Mouse (Mus musculus): ENCODE measurements around the gene Anapc11.

The Anapc11 gene

GRCm38 (mm10) chr11:120626785-120627467, 28.7 kb downstream of the Anapc11 start:
- no peak for DNase-seq (ENCODE audit: low read depth, low spot score)

GRCm38 (mm10) chr11:120627468-120628300, 29.5 kb downstream of the Anapc11 start:
- DNase-seq (ENCODE audit: low read depth, low spot score), result peak; percentile 86

GRCm38 (mm10) chr11:120628601-120629340, 30.6 kb downstream of the Anapc11 start:
- DNase-seq (ENCODE audit: low read depth, low spot score), result no peak

GRCm38 (mm10) chr11:120629341-120629730, 31.1 kb downstream of the Anapc11 start:
- peak; percentile 77 for DNase-seq (ENCODE audit: low read depth, low spot score)

DNA sequence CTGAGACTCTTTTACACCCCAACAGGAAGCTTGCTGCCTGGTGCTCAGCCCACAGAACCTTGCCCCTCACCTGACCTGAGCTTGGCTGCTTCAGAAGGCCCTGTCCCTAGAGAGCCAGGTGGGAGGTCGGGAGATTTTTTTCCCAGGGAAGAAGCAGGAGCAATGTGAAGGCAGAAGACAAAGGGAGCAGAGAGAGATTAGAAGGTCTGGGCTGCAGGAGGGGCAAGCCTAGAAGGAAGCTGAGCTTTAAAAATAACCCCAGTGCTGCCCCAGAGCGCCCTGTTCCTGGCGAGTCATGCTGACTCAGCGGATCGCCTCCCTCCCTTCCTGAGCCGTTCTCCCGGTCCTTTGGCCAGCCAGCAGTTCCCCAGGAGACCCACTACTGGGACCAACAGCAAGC, 31.7 kb downstream of the Anapc11 start:
- no peak for DNase-seq (ENCODE audit: low read depth, low spot score)

GRCm38 (mm10) chr11:120630401-120630871, 32.2 kb downstream of the Anapc11 start:
- DNase-seq (ENCODE audit: low read depth, low spot score), result no peak

DNA sequence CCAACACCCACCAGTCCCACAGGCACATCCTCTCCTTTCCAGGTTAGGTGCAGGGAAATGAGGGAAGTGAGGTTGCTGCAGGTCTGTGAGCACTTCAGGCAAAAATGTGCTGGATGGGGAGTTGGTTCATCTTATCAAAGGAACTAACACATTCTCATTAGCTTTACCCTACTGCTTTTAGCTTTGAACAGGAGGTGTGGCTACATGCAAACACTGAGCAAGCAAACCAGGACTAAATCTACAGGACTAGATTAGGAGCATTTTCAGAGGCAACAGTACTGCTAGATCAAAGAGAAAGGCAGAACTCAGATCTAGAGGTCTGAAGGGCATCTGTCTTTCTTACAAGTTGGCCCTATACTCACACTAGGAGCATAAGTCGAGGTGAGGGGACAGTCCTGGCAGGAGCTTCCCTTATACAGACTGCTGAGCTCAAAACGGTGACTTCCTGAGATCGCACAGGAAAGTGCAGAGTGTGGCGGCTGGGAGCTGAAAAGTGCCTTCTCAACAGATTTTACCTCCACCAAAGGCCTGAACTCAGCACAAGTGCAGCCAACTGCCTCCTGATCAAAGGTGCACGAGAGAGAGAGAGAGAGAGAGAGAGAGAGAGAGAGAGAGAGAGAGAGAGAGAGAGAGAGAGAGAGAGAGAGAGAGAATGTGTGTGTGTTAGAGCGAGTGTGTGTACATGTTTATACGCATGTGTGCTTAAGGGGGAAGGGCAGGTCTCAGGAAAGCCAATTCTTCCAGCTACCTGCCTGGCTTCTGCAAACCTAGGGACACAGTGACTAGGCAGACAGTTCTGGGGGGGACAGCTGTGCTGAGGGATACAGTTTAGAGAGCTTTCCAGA, 32.9 kb downstream of the Anapc11 start:
- DNase-seq (ENCODE audit: low read depth, low spot score), result peak; percentile 70

GRCm38 (mm10) chr11:120631726-120632448, 33.7 kb downstream of the Anapc11 start:
- DNase-seq (ENCODE audit: low read depth, low spot score), result peak; percentile 46

DNA sequence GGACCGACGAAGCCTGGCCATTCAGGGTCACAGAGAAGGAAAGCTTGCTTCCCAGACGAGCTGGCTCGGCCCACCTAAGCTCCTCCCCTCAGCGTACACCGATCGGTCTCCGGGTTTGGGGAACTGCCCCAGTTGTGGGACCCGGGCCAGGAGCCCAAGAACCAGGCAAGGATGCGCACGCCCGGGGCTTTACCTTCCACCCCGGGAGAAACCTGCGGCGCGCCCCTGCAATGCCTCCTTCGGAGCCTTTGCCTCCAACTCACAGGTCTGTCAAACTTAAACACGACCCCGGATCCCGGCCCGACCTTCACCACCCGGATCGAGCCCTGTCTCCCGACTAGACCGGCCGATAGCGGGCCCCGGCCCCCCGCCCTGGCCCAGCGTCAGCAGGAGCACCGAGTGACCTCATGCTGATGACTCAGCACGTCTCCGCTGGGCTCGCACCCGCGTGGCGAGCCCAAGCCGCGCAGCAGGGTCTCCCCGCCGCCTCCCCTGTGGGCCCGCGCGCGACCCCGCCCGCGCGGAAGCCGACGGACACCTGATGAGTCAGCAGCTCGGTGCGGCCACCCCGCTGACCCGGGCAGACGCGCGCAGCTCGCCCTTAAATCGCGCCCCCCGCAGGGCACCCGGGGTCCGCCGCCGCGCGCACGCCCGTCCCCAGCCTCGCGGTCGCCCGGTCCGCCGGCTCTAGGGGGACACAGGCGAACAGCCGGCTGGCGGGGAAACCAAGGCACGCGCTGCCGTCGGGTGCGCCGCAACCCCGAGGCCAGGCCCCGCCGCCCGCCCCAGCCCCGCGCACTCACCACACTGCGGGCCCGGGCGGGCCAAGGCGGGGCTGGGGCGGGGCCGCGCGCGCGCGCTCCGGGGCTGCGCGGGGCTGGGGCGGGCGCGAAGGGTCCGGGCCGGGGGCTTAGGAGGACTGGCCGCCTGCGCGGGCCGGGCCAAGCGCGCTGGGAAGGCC, 34.6 kb downstream of the Anapc11 start:
- peak; percentile 71 for DNase-seq (ENCODE audit: low read depth, low spot score)

GRCm38 (mm10) chr11:120633520-120634343, 35.5 kb downstream of the Anapc11 start, which contains the start of gene Mafg:
Gene Mafg, minus strand, starts transcription at chr11:120633600.
- DNase-seq (ENCODE audit: low read depth, low spot score), result peak; percentile 95

DNA sequence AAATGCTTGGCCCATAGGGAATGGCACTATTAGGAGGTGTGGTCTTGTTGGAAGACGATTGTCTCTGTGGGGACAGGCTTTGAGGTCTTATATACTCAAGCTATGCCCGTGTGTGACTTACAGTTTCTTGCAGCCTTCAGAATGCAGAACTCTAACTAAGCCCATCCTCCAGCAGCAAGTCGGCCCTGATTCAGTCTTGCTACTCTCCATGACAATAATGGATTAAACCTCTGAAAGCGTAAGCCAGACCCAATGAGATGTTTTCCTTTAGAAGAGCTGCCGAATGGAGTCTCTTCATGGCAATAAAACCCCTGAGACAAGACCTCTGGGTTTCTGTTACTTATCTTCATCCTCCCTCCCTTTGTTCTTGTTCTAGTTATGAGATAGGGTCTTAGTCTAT, 36.6 kb downstream of the Anapc11 start:
- DNase-seq (ENCODE audit: low read depth, low spot score), result no peak

GRCm38 (mm10) chr11:120641255-120641654, 43.0 kb downstream of the Anapc11 start:
- DNase-seq (ENCODE audit: low read depth, low spot score), result no peak

DNA sequence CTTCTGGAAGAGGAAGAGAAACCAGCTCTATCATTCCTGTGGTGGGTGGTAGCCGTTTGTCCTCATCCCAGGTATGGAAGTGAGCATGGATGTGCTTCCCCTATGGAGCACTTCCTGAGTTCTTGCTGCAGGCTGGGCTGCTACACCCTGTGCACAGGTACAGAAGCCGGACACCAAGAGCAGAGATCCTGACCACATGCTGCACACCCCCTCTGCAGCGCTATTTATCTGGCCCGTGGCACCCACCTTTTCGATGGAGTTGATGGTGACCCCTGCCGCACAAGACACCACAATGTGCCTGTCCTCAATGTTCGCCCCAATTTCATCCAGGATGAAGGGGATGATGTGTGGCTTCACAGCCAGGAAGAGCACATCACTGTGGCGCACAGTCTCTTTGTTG, 43.6 kb downstream of the Anapc11 start:
- no peak for DNase-seq (ENCODE audit: low read depth, low spot score)

DNA sequence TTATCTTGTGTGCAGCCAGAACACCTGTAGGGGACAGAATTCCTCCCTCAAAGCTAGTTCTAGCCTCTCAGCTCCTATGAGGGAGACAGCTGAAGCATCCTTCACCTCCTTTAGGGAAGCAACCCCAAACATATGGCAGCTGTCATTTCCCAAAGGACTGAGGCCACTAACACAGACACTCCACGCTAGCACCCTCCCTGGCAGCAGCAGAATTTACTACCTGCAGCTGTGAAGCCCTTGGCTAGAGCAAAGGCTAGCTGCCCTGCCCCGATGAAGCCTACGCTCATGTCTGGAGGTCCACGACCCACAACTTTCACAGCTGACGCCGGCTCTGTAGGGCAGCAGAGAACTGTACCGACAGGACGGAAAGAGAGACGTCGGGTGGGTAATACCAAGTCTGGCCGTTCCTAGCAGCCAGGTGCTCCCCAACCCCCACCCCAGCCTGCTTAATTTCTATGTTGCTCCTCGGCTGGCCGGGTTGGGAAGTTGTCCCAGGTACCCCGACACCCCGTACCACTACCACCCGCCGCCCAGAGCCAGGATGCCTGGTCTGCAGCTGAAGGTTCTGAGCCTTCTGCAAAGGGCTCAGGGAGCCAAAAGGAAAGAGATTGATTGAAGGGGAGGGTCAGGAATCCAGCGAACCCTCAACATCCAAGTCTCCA, 44.8 kb downstream of the Anapc11 start:
- no peak for DNase-seq (ENCODE audit: low read depth, low spot score)

DNA sequence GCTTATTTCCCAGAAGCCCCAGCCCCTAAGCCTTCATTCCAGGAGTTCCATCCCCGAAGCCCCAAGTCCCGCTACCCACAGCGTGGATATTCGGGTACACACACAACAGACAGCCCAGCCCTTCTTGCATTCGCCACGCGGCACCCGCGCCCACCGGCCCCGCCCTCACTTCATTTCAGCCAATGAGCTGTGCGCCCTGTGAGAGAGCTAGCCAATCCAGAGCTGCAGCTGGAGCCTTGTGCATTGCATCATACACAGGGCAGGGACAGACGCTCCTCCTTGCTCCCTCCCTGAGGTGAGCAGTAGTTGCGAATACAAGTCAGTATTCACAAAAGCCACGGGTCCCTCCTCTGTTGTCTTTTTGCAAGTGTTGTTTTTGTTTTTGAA, 45.4 kb downstream of the Anapc11 start, which contains the start of gene Pycr1:
TSS of gene Pycr1 (minus strand) at position 169 of the 387 bp plus-strand sequence.
- DNase-seq (ENCODE audit: low read depth, low spot score), result peak; percentile 95

DNA sequence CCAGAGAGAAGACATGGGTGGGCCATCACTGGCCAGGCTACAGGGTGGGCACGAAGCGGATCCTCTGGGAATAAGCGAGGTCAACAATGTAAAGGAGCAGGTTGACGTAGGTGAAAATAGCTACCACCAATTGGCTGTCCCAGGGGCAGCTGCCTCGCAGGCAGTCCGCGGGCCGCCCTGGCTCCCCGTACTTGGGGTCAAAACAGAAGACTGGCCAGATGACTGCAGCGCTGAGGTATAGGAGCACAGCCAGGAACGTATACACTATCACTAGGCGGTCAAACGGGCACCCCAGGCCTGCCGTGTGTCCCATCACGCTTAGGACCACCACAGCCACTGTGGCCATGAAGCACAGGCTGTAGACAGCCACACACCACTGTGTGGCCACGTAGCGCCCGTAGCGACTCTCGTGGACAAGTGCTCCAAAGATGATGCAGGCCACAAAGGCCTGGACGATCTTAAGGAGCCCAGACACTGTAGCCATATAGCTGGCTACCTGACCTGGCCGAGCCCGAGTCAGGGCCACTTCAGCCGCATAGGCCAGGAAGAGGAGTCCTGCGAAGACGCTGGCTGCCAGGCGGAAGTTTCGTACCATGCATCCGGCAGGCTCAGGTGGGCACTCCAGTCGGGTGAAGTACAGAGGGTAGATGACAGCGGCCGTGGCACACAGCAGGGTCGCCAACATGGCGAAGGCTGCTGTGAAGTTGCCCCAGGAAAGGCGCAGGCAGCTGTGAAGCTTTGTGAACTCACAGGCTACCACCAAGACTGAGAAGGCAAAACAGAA, 49.0 kb downstream of the Anapc11 start:
- DNase-seq (ENCODE audit: low read depth, low spot score), result no peak

DNA sequence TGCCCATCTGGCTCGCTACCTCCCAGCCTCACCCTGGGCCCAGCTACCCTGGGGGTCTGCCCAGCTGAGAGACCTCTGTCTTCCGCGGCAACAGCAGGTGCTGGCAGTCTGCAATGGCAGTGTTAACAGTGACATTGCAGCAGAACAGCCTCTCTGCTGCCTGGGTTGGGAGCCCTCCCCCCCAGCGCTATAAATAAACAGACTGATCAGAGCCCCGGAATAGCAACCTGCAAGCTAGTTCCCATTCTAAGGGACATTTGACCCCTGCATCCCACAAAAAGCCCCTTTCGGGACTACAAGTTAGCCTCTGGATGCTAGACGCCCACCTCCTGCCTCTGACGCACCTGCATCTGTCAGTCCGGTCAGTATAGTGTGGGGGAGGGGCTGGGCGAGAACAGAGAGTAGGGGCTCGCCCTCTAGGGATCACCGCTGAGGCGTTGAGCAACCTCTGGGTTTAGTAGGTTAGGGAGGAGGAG, 49.8 kb downstream of the Anapc11 start, which contains the start of gene Myadml2:
TSS of gene Myadml2 (minus strand) at position 158 of the 476 bp plus-strand sequence.
- DNase-seq (ENCODE audit: low read depth, low spot score), result peak; percentile 20

All from CD4-positive, CD25-positive, alpha-beta regulatory T cell, adult 2 months (primary cell).